Mouse (Mus musculus): ENCODE results near the gene Psmc3ip. TPM values are rescaled to one million over a fixed set of nuclear protein-coding genes. Genes with fewer than 3 reads are reported as not detected.
A peak's percentile ranks its signal among the peaks of the same experiment; 100 is the strongest.

Psmc3ip gene
- polyA plus RNA-seq, 1 experiment, result 12.9 TPM

DNA sequence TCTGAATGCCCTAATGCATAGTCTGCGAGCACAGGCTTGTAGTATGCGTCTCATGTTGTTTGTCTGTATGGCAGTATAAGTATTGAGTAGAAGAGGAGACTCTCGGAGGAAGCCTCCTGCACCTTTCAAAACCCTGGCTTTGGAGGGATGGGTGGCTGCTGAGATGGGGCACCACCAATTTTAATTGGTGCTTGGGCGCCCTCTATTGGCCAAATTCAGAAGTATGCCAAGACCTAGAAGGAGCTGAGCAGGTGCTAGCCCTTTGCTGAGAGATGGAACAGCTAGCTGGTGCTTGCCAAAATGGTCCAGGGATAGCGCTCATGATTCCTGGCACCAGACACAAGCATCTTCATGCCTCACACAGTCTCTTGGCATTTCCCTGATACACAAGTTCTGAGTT, 37.4 kb downstream of the Psmc3ip start:
- TF ChIP-seq CTCF (IDR thresholded peaks at IDR 0.05; ENCODE audit: borderline replicate concordance, insufficient read depth, low read length) (no peak), POLR2A (IDR thresholded peaks at IDR 0.05; ENCODE audit: low read depth, low read length) (no peak)
- H3K27ac ChIP-seq (ENCODE audit: insufficient read depth, low read length), result no peak overlapping the region
- H3K4me1 ChIP-seq (ENCODE audit: control insufficient read depth, insufficient read depth, low read length), result peaks cover 23% of the 10 kb centered on the region
- no peak overlapping the region for H3K4me3 ChIP-seq (ENCODE audit: insufficient read depth, low read length)

DNA sequence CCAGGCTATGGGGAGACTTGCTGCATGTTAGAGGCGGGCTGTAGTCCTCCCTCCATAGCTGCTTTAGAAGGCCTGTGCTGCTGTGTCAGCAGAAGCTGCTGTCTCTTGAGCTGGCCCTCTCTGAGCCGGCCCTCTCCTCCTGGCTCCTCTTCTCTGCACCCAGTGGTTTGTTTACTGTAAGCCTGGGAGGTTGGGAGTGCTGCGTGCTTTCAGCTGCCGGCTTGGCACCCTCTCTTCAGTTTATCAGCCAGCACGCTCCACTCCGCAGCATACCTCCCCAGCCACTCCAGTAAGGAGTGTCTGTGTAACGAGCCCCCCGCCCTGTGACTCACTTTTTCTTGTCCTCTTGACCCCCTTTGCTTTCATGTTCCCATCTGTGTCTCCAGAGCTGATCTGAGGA, 38.4 kb downstream of the Psmc3ip start:
- H3K4me3 ChIP-seq (ENCODE audit: insufficient read depth, low read length), result no peak overlapping the region
- H3K4me1 ChIP-seq (ENCODE audit: control insufficient read depth, insufficient read depth, low read length), result peaks cover 18% of the 10 kb centered on the region
- no peak for TF ChIP-seq CTCF (IDR thresholded peaks at IDR 0.05; ENCODE audit: borderline replicate concordance, insufficient read depth, low read length)
- TF ChIP-seq POLR2A (IDR thresholded peaks at IDR 0.05; ENCODE audit: low read depth, low read length), result no peak
- H3K27ac ChIP-seq (ENCODE audit: insufficient read depth, low read length), result peak overlapping the region; percentile 70

DNA sequence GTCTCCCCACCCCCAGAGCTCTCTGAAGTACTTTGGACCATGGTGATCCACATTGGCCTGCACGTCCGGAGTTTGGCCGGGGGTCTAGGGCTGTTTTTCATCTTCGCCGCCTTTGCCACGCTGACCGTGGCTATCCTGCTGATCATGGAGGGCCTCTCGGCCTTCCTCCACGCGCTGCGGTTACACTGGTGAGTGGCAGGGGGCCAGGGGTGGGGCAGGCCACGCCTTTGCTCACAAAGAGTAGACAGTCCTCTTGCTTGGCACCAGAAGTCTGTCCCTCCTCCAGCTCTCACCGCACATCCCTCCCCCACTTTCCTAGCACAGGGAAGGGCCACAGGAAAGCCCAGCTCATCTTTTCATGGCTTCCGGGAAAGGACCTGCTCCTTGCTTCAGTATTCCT, 39.8 kb downstream of the Psmc3ip start:
- H3K4me1 ChIP-seq (ENCODE audit: control insufficient read depth, insufficient read depth, low read length), result peaks cover 16% of the 10 kb centered on the region
- no peak overlapping the region for H3K4me3 ChIP-seq (ENCODE audit: insufficient read depth, low read length)
- H3K27ac ChIP-seq (ENCODE audit: insufficient read depth, low read length), result no peak overlapping the region
- TF ChIP-seq CTCF (IDR thresholded peaks at IDR 0.05; ENCODE audit: borderline replicate concordance, insufficient read depth, low read length) (no peak), POLR2A (IDR thresholded peaks at IDR 0.05; ENCODE audit: low read depth, low read length) (no peak)

DNA sequence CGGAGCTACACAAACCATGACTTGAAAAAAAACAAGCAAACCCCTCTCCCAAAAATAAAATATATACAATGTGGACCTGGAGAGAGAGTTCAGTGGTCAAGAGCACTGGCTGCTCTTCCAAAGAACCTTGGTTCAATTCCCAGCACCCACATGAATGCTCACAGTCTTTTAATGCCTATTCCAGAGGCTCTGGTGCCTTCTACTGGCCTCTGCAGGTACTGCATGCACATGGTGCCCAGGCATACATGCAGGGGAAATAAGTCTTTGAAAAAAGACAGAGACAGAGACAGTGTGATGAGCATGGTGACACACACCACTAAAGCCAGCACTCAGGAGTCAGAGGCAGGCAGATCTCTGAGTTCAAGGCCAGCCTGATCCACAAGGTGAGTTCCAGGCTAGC, 41.3 kb downstream of the Psmc3ip start:
- H3K27ac ChIP-seq (ENCODE audit: insufficient read depth, low read length), result no peak overlapping the region
- no peak for TF ChIP-seq POLR2A (IDR thresholded peaks at IDR 0.05; ENCODE audit: low read depth, low read length)
- no peak for TF ChIP-seq CTCF (IDR thresholded peaks at IDR 0.05; ENCODE audit: borderline replicate concordance, insufficient read depth, low read length)
- 0 out of 2 replicates have a peak, but pooled peaks cover 6% of the 10 kb centered on the region for H3K4me1 ChIP-seq (ENCODE audit: control insufficient read depth, insufficient read depth, low read length)
- no peak overlapping the region for H3K4me3 ChIP-seq (ENCODE audit: insufficient read depth, low read length)

DNA sequence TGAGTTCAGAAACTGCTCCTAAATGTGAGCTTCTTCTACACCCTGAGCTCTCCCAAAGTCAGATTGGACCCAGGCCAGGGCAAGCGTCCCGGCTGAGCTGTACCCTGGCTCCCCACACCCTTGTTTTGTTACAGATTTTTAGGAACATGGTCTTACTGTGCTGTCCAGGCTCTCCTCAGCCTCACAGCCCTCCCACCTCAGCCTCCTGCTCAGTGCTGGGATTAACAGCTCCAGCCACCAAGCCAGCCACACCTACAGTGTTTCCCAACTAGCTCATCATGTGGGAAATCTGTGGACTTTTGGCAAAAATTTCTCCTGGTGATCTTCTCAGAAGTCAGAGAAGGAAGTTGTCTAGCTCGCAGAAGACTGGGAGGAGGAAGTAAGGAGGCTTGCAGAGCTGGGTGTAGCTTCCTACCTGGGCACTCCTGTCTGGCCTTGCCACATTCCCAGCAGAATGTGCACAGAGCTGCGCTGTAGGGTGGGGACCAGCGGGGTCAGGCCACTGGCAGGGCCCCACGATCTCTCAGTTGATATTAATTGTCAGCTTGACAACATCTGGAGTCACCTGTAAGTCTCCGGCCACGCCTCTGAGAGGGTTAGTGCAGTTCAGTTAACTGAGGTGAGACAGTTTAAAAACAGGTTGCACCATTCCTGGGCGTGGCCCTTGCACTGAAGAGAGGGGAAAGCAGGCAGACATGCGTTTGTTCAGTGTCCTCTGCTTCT, 42.3 kb downstream of the Psmc3ip start:
- no peak overlapping the region for H3K27ac ChIP-seq (ENCODE audit: insufficient read depth, low read length)
- TF ChIP-seq POLR2A (IDR thresholded peaks at IDR 0.05; ENCODE audit: low read depth, low read length), result no peak
- no peak for TF ChIP-seq CTCF (IDR thresholded peaks at IDR 0.05; ENCODE audit: borderline replicate concordance, insufficient read depth, low read length)
- H3K4me1 ChIP-seq (ENCODE audit: control insufficient read depth, insufficient read depth, low read length), result 0 out of 2 replicates have a peak, but pooled peaks cover 6% of the 10 kb centered on the region
- H3K4me3 ChIP-seq (ENCODE audit: insufficient read depth, low read length), result no peak overlapping the region

DNA sequence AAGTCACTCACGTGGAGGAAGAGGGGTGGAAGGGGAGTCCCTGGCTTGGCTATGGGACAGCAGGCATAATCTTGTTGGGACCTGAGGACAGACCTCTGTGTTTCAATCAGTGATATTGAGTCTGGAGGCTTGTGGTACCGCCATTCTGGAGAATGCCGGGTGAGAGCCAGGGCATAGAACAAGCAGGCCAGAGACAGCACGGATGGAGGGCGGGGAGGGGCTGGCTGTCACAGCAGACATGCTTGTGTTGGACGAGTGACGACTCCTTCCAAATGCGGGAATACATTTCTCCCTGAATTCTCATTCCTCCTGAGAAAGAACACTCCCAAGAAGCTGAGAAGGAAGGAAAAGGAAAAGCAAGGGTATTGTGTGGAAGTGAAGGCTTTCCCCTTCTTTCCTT, 43.6 kb downstream of the Psmc3ip start:
- Histone ChIP-seq H3K27ac (ENCODE audit: insufficient read depth, low read length) (no peak overlapping the region), H3K4me1 (ENCODE audit: control insufficient read depth, insufficient read depth, low read length) (0 out of 2 replicates have a peak, but pooled peaks cover 1% of the 10 kb centered on the region), H3K4me3 (ENCODE audit: insufficient read depth, low read length) (no peak overlapping the region)
- TF ChIP-seq CTCF (IDR thresholded peaks at IDR 0.05; ENCODE audit: borderline replicate concordance, insufficient read depth, low read length), result no peak
- no peak for TF ChIP-seq POLR2A (IDR thresholded peaks at IDR 0.05; ENCODE audit: low read depth, low read length)

DNA sequence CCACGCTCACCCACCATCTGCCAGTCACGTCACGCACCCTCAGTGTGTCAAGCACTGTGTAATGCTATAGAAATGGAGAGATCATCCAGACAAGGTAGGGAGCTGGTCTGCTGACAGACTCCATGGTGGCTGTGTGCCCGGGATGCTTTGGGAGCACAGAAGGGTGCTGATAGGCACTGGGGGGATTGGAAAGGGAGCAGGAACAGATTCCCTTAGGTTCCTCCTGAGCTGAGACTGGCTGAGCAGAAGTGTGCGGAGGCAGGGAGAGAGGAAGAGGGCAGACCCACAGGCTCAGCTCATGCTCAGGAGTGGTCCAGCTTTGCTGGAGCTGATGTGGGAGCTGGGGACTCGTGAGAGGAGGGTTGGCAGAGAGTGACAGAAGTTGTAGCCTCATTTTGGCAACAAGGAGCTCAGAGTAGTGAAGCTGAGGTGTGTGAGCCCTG, 44.2 kb downstream of the Psmc3ip start:
- Histone ChIP-seq H3K27ac (ENCODE audit: insufficient read depth, low read length) (no peak overlapping the region), H3K4me1 (ENCODE audit: control insufficient read depth, insufficient read depth, low read length) (no peaks in the 10 kb centered on the region), H3K4me3 (ENCODE audit: insufficient read depth, low read length) (no peak overlapping the region)
- no peak for TF ChIP-seq POLR2A (IDR thresholded peaks at IDR 0.05; ENCODE audit: low read depth, low read length)
- TF ChIP-seq CTCF (IDR thresholded peaks at IDR 0.05; ENCODE audit: borderline replicate concordance, insufficient read depth, low read length), result no peak

DNA sequence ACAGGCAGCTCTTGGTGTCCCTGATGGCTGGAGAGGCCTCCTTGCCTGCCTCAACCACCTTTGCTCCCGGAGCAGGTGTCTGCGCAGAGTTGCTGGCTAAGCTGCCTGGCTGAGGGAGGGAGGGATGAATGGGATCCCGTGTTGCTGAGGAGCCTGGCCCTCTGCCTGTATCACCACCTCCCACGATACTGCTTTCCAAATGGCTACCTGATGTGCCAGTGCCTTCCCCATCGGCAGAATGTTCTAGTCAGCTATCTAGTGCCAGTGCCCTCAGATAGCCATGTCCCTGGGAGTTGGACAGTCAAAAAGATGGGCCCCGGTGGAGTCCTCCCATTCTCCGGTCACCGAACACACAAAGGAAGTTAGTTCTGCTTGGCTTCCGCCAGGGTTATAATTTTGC, 44.9 kb downstream of the Psmc3ip start:
- no peak overlapping the region for H3K27ac ChIP-seq (ENCODE audit: insufficient read depth, low read length)
- H3K4me3 ChIP-seq (ENCODE audit: insufficient read depth, low read length), result no peak overlapping the region
- H3K4me1 ChIP-seq (ENCODE audit: control insufficient read depth, insufficient read depth, low read length), result no peaks in the 10 kb centered on the region
- no peak for TF ChIP-seq POLR2A (IDR thresholded peaks at IDR 0.05; ENCODE audit: low read depth, low read length)

DNA sequence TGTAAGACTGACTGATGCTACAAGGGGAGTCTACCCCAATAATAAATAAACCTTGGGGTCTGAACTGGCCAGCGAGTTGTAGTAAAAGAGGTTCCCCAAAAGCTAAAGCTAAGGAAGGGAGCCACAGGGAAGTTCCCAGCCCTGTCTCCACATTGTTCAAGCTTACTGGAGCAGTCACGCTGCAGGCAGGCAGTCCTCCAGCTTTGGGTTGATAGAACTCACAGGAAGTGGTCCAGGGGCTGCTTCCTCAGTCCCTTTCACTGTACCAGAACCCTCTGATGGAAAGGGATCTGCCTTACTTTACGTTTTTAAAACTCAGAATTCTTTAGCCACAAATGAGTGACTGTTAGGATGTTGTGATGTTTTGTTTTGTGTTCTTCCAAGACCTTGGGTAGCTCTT, 47.7 kb downstream of the Psmc3ip start:
- no peak for TF ChIP-seq CTCF (IDR thresholded peaks at IDR 0.05; ENCODE audit: borderline replicate concordance, insufficient read depth, low read length)
- TF ChIP-seq POLR2A (IDR thresholded peaks at IDR 0.05; ENCODE audit: low read depth, low read length), result no peak
- no peak overlapping the region for H3K27ac ChIP-seq (ENCODE audit: insufficient read depth, low read length)
- H3K4me3 ChIP-seq (ENCODE audit: insufficient read depth, low read length), result no peak overlapping the region
- H3K4me1 ChIP-seq (ENCODE audit: control insufficient read depth, insufficient read depth, low read length), result no peaks in the 10 kb centered on the region

DNA sequence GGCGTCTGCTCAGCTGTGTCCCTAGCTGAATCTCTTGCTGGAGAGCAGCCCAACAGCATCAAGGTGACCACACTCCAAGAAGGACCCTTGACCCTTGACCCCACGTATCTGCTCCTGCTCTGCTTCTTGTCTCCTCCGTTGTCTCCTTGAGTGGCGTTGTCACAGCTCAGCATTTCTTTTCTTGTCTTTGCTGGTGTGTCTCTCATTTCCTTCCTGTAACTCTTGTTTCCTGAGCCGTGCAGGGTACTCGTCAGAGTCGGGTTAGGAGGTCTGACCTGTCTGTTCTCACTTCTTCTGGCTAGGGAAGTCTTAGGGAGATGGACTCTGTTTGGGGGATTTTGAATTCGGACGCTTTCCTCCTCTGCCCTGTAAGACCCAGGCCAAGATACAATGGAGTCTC, 48.8 kb downstream of the Psmc3ip start:
- Histone ChIP-seq H3K4me1 (ENCODE audit: control insufficient read depth, insufficient read depth, low read length) (no peaks in the 10 kb centered on the region), H3K4me3 (ENCODE audit: insufficient read depth, low read length) (no peak overlapping the region), H3K27ac (ENCODE audit: insufficient read depth, low read length) (no peak overlapping the region)
- TF ChIP-seq POLR2A (IDR thresholded peaks at IDR 0.05; ENCODE audit: low read depth, low read length), result no peak
- TF ChIP-seq CTCF (IDR thresholded peaks at IDR 0.05; ENCODE audit: borderline replicate concordance, insufficient read depth, low read length), result no peak
